ENCODE assay signal across 12 mouse cellular contexts in genomic region chr1:51668881-51669280, GRCm38 (mm10).
DNase-seq lines count a peak whose midpoint lies in the region; ATAC-seq lines count a peak whose summit lies in the region.
"Had no signal": no experiment of that assay in that cellular context is flagged by ENCODE, and none has a peak within 500 bp of the region (broad histone marks: within the 10 kb centered on the region; RNA-seq: fewer than 3 reads in every experiment).

No protein-coding gene starts in this region.

- H3K4me3 ChIP-seq in forebrain, embryonic 14.5 days (ENCODE audit: low read depth, low read length) = no peak overlapping the region
- no peak overlapping the region for H3K4me3 ChIP-seq in forebrain, embryonic 11.5 days (ENCODE audit: low read depth, low read length)
- H3K4me3 ChIP-seq: limb, embryonic 13.5 days had no signal

- no peaks in the 10 kb centered on the region for H3K36me3 ChIP-seq in forebrain, embryonic 14.5 days (ENCODE audit: control insufficient read depth, insufficient read depth, low read length)
- no peaks in the 10 kb centered on the region for H3K36me3 ChIP-seq in forebrain, embryonic 11.5 days (ENCODE audit: control insufficient read depth, insufficient read depth, low read length)
- H3K36me3 ChIP-seq: G1E; limb, embryonic 13.5 days had no signal

- no peak overlapping the region for H3K9ac ChIP-seq in forebrain, embryonic 14.5 days (ENCODE audit: low read length)
- H3K9ac ChIP-seq in forebrain, embryonic 11.5 days (ENCODE audit: low read length) = no peak overlapping the region
- H3K9ac ChIP-seq: limb, embryonic 13.5 days had no signal

- no peak overlapping the region for H3K4me2 ChIP-seq in forebrain, embryonic 14.5 days (ENCODE audit: low read length)
- H3K4me2 ChIP-seq in forebrain, embryonic 11.5 days (ENCODE audit: low read depth, low read length, severe bottlenecking) = no peak overlapping the region
- H3K4me2 ChIP-seq: limb, embryonic 13.5 days; midbrain, embryonic 11.5 days had no signal

- ATAC-seq in forebrain, embryonic 14.5 days = no peak
- no peak for ATAC-seq in forebrain, embryonic 11.5 days (replicated peaks; ENCODE audit: low FRiP score)
- ATAC-seq: inflammation-experienced regulatory T-cells, adult 6 months had no signal

- H3K27ac ChIP-seq in forebrain, embryonic 14.5 days (ENCODE audit: low read depth, low read length) = no peak overlapping the region
- H3K27ac ChIP-seq in forebrain, embryonic 11.5 days (ENCODE audit: low read depth, low read length) = no peak overlapping the region
- H3K27ac ChIP-seq: limb, embryonic 13.5 days had no signal

- no peaks in the 10 kb centered on the region for H3K27me3 ChIP-seq in forebrain, embryonic 14.5 days (replicated peaks; ENCODE audit: control insufficient read depth, insufficient read depth, low read length)
- H3K27me3 ChIP-seq in forebrain, embryonic 11.5 days (ENCODE audit: control insufficient read depth, insufficient read depth, low read length) = no peaks in the 10 kb centered on the region
- H3K27me3 ChIP-seq: limb, embryonic 13.5 days had no signal

- DNase-seq in forebrain, embryonic 14.5 days (ENCODE audit: low spot score) = peak; percentile 77
- no peak for DNase-seq in forebrain, embryonic 11.5 days (ENCODE audit: low spot score)
- DNase-seq in kidney, postnatal 10 days = peak; percentile 33
- no peak for DNase-seq in kidney, adult 18-20 months
- peak; percentile 9 for DNase-seq in 416B (ENCODE audit: low read depth)
- DNase-seq in adipocyte (ENCODE audit: low spot score) = peak; percentile 76
- DNase-seq in urinary bladder, adult 18-20 months (ENCODE audit: low spot score in 2 of 2) = no peak
- no peak for DNase-seq in thymus, postnatal 36 days

- H3K4me1 ChIP-seq in forebrain, embryonic 14.5 days (ENCODE audit: control insufficient read depth, insufficient read depth, low read length) = no peaks in the 10 kb centered on the region
- H3K4me1 ChIP-seq in forebrain, embryonic 11.5 days (replicated peaks; ENCODE audit: control insufficient read depth, insufficient read depth, low read length) = no peaks in the 10 kb centered on the region

- H3K9me3 ChIP-seq in forebrain, embryonic 14.5 days (replicated peaks; ENCODE audit: control insufficient read depth, low read length) = no peaks in the 10 kb centered on the region
- no peaks in the 10 kb centered on the region for H3K9me3 ChIP-seq in forebrain, embryonic 11.5 days (ENCODE audit: control insufficient read depth, low read length)
- H3K9me3 ChIP-seq: G1E; limb, embryonic 13.5 days had no signal

Comparison
In these comparisons a context has a peak if more than half of its experiments do, and no peak if none do; other contexts are left out.
1. DNase-seq: peak in forebrain, embryonic 14.5 days (single experiment), kidney, postnatal 10 days (single experiment), 416B (single experiment) and adipocyte (single experiment); none in forebrain, embryonic 11.5 days (single experiment), kidney, adult 18-20 months (single experiment), urinary bladder, adult 18-20 months (0 of 2) and thymus, postnatal 36 days (0 of 2).